Mouse (Mus musculus) forebrain, embryonic 11.5 days (tissue): ENCODE data around the gene Tekt2. TPM values are rescaled to one million over a fixed set of nuclear protein-coding genes. Genes with fewer than 3 reads are reported as not detected.
A peak's percentile ranks its signal among the peaks of the same experiment; 100 is the strongest.

Source experiments
- ATAC-seq: fragments of 200-750 bp; cut with Nextera tagmentation; replicated peaks from 2 replicates; pipeline ENCODE4 v1.8.0; 2017; ENCODE audit warnings: moderate TSS enrichment; ENCODE audit not compliant: low FRiP score
- DNase-seq: peaks from one replicate; pipeline ENCODE4 v3.0.0-alpha.2; 2017; ENCODE audit warnings: low spot score
- H3K27ac ChIP-seq: fragments of 300-500 bp; sonication (generic); 2 replicates; pipeline ENCODE4 v1.5.1; 2014; ENCODE audit warnings: low read depth, low read length
- H3K27me3 ChIP-seq: fragments of 300-500 bp; sonication (generic); 2 replicates; pipeline ENCODE4 v1.6.1; 2014; ENCODE audit warnings: mild to moderate bottlenecking, low read length, mixed read lengths; ENCODE audit not compliant: control insufficient read depth, insufficient read depth
- H3K36me3 ChIP-seq: fragments of 300-500 bp; sonication (generic); 2 replicates; pipeline ENCODE4 v1.6.1; 2014; ENCODE audit warnings: mild to moderate bottlenecking, low read length, moderate library complexity, mixed read lengths; ENCODE audit not compliant: control insufficient read depth, insufficient read depth
- H3K4me1 ChIP-seq: fragments of 300-500 bp; sonication (generic); replicated peaks from 2 replicates; pipeline ENCODE4 v1.6.1; 2014; ENCODE audit warnings: low read length, mixed read lengths; ENCODE audit not compliant: control insufficient read depth, insufficient read depth
- H3K4me2 ChIP-seq: fragments of 300-500 bp; sonication (generic); 2 replicates; pipeline ENCODE4 v1.6.1; 2014; ENCODE audit warnings: low read depth, mild to moderate bottlenecking, low read length, moderate library complexity, mixed read lengths; ENCODE audit not compliant: severe bottlenecking
- H3K4me3 ChIP-seq: fragments of 300-500 bp; sonication (generic); 2 replicates; pipeline ENCODE4 v1.5.1; 2014; ENCODE audit warnings: low read depth, low read length
- H3K9ac ChIP-seq: fragments of 300-500 bp; sonication (generic); 2 replicates; pipeline ENCODE4 v1.6.1; 2014; ENCODE audit warnings: low read length
- H3K9me3 ChIP-seq: fragments of 300-500 bp; sonication (generic); 2 replicates; pipeline ENCODE4 v1.6.1; 2016; ENCODE audit warnings: low read length, mixed read lengths; ENCODE audit not compliant: control insufficient read depth
- WGBS: fragments of 180-500 bp; shearing (Covaris S2); extraction: QIAGEN DNeasy Blood & Tissue Kit; methylation state at CpG from one replicate; pipeline ENCODE4 v1.1.7; 2014; 5-methylcytosine and 5-hydroxymethylcytosine counted together
- polyA plus RNA-seq: library from polyadenylated mRNA; unstranded; fragments of >200 nt; fragmentation: Nextera tagmentation; extraction: Ambion mirVana; gene quantifications from 2 replicates; pipeline ENCODE4 v1.2.1, GENCODE M21; 2014

The Tekt2 gene
- polyA plus RNA-seq, 1 experiment from 2014 or later: 4.9 TPM

GRCm38 (mm10) chr4:126313202-126313601 is 12.3 kb downstream of the Tekt2 start:
- no peak overlapping the region for H3K4me2 ChIP-seq
- H3K4me1 ChIP-seq: peaks cover 2% of the 10 kb centered on the region; the same call in 1 of the 2 replicates
- H3K4me3 ChIP-seq: no peak overlapping the region
- no peaks in the 10 kb centered on the region for H3K27me3 ChIP-seq
- DNase-seq: no peak
- H3K9ac ChIP-seq: no peak overlapping the region
- no peaks in the 10 kb centered on the region for H3K9me3 ChIP-seq
- WGBS: 42% methylated on average over 5 of the region's 5 CpGs
- H3K27ac ChIP-seq: no peak overlapping the region
- ATAC-seq: no peak
- H3K36me3 ChIP-seq: peaks cover 6% of the 10 kb centered on the region

DNA sequence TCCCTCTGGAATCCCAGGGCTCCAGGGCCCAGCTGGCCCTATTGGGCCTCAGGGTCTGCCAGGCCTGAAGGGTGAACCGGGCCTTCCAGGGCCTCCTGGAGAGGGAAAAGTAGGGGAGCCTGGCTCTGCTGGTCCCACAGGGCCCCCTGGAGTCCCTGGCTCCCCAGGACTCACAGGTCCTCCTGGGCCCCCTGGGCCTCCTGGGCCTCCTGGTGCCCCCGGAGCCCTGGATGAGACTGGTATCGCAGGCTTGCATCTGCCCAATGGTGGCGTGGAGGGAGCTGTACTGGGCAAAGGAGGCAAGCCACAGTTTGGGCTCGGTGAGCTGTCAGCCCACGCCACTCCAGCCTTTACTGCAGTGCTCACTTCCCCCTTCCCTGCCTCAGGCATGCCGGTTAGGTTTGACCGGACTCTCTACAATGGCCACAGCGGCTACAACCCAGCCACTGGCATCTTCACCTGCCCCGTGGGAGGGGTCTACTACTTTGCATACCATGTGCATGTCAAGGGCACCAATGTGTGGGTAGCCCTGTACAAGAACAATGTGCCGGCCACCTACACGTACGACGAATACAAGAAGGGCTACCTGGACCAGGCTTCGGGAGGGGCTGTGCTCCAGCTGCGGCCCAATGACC is 13.8 kb downstream of the Tekt2 start:
- DNase-seq (no peak), ATAC-seq (no peak)
- H3K36me3 ChIP-seq: peaks cover 3% of the 10 kb centered on the region; the same call in 1 of the 2 replicates
- peaks cover 2% of the 10 kb centered on the region; the same call in 1 of the 2 replicates for H3K4me1 ChIP-seq
- H3K4me2 ChIP-seq: no peak overlapping the region
- no peaks in the 10 kb centered on the region for H3K9me3 ChIP-seq
- no peak overlapping the region for H3K4me3 ChIP-seq
- no peaks in the 10 kb centered on the region for H3K27me3 ChIP-seq
- no peak overlapping the region for H3K27ac ChIP-seq
- 90% methylated on average over 16 of the region's 16 CpGs for whole genome bisulfite sequencing
- H3K9ac ChIP-seq: no peak overlapping the region

DNA sequence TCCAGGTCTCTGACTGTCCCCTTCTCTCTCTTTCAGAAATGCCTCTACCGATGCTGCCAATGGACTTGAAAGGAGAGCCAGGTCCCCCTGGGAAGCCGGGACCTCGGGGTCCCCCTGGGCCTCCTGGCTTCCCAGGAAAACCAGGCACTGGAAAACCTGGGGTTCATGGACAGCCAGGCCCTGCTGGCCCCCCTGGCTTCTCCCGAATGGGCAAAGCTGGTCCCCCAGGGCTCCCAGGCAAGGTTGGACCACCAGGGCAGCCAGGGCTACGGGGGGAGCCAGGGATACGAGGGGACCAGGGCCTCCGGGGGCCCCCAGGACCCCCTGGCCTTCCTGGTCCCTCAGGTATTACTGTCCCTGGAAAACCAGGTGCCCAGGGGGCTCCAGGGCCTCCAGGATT is 15.1 kb downstream of the Tekt2 start:
- H3K9ac ChIP-seq: no peak overlapping the region
- WGBS: 80% methylated on average over 7 of the region's 7 CpGs
- H3K4me1 ChIP-seq: peaks cover 2% of the 10 kb centered on the region; the same call in 1 of the 2 replicates
- H3K36me3 ChIP-seq: no peaks in the 10 kb centered on the region; the same call in 1 of the 2 replicates
- H3K9me3 ChIP-seq: no peaks in the 10 kb centered on the region
- H3K27ac ChIP-seq: no peak overlapping the region
- H3K27me3 ChIP-seq: no peaks in the 10 kb centered on the region
- no peak overlapping the region for H3K4me3 ChIP-seq
- no peak overlapping the region for H3K4me2 ChIP-seq
- DNase-seq: no peak
- no peak for ATAC-seq

GRCm38 (mm10) chr4:126309922-126310309 is 15.6 kb downstream of the Tekt2 start:
- Histone ChIP-seq H3K27me3 (no peaks in the 10 kb centered on the region), H3K36me3 (no peaks in the 10 kb centered on the region; the same call in 1 of the 2 replicates), H3K27ac (no peak overlapping the region), H3K4me2 (peak overlapping the region; percentile 45), H3K4me1 (peaks cover 2% of the 10 kb centered on the region; the same call in 1 of the 2 replicates), H3K9me3 (no peaks in the 10 kb centered on the region), H3K4me3 (peak overlapping the region; percentile 13; the same call in 1 of the 2 replicates), H3K9ac (no peak overlapping the region)
- under 1% methylated on average over 7 of the region's 7 CpGs for WGBS
- DNase-seq (peak; percentile 97), ATAC-seq (peak; percentile 83)

DNA sequence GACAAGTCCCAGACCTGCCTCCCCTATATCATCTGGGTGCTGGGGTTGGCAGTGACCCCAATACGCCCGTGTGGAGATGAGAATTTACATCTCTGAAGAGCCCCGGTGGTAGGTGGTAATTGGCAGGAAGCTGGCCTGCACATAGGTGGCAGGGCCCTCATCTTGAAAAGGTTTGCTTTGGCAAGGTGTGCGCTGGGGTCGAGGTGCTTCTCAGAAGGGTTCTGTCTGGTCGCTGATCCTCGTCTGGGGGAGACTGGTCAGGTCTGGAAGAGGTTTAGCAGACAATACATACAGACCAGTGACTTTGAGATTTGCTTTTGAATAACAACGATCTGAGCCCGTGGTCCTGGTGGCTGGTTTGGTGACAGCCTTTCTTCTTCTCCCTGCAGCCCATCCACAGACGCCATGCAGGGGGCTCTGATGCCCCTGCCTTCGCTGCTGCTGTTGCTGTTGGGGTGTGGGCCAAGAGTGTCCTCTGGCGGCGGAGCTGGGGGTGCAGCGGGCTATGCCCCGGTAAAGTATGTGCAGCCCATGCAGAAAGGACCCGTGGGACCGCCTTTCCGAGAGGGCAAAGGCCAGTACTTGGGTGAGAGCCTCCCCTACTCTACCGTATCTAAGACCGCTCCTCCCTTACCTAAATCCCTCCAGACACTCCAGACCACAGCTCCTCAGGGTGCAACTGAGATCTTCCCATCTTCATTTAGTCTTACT is 16.1 kb downstream of the Tekt2 start:
- DNase-seq (peak; percentile 68), ATAC-seq (peak; percentile 69)
- peak overlapping the region; percentile 45 for H3K4me2 ChIP-seq
- no peak overlapping the region; the same call in 1 of the 2 replicates for H3K9ac ChIP-seq
- 18% methylated on average over 20 of the region's 20 CpGs for WGBS
- no peak overlapping the region for H3K27ac ChIP-seq
- H3K9me3 ChIP-seq: no peaks in the 10 kb centered on the region
- no peaks in the 10 kb centered on the region for H3K36me3 ChIP-seq
- peak overlapping the region; percentile 13; the same call in 1 of the 2 replicates for H3K4me3 ChIP-seq
- no peaks in the 10 kb centered on the region for H3K27me3 ChIP-seq
- peaks cover 2% of the 10 kb centered on the region; the same call in 1 of the 2 replicates for H3K4me1 ChIP-seq

- no peak for DNase-seq
- no peaks in the 10 kb centered on the region for H3K36me3 ChIP-seq
- 13% methylated on average over 2 of the region's 2 CpGs for WGBS
- no peak overlapping the region for H3K9ac ChIP-seq
- H3K27me3 ChIP-seq: peaks cover 11% of the 10 kb centered on the region
- no peak overlapping the region for H3K27ac ChIP-seq
- no peak overlapping the region for H3K4me3 ChIP-seq
- ATAC-seq: no peak
- peaks cover 2% of the 10 kb centered on the region; the same call in 1 of the 2 replicates for H3K4me1 ChIP-seq
- H3K4me2 ChIP-seq: no peak overlapping the region
- no peaks in the 10 kb centered on the region for H3K9me3 ChIP-seq
Observed at GRCm38 (mm10) chr4:126306827-126307226, 18.7 kb downstream of the Tekt2 start.

DNA sequence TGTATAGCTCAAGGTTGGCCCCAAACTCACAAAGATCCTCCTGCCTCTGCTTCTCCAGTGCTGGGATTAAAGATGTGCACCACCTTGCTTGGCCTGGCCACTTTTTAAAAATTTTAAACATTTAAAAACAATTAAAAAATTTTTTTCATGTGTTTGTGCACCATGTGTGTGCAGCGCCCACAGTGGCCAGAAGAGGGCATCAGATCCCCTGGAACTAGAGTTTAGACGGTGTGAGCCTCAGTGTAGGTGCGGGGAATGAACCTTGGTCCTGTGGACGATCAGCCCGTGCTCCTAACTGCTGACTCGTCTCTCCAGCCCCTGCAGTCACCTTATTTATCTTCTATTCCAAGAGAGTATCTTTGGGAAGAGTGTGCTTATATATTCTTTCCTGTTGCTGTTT is 19.4 kb downstream of the Tekt2 start:
- ATAC-seq: no peak
- H3K27me3 ChIP-seq: peaks cover 19% of the 10 kb centered on the region
- WGBS: 86% methylated on average over 6 of the region's 6 CpGs

DNA sequence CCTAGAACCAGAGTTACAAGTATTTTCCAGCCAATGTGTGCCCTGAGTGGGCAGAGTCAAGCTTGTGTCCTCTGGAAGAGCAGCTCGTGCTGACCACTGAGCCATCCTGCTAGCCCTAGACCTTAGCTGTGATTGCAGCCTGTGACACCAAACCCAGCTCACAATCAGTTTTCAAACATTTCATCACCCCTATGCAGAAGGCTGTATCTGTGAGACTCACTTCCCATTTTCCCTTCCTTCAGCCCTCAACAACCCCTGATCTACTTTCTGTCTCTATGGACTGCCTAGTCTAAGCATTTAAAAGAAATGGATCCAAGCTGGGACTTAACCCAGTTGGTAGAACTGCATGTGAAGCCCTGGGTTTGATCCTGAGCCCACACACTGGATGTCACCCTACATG is 20.1 kb downstream of the Tekt2 start:
- no peak overlapping the region for H3K27ac ChIP-seq
- H3K36me3 ChIP-seq: no peaks in the 10 kb centered on the region
- no peak overlapping the region for H3K9ac ChIP-seq
- no peak overlapping the region for H3K4me3 ChIP-seq
- H3K4me2 ChIP-seq: no peak overlapping the region
- ATAC-seq: no peak
- DNase-seq: no peak
- H3K9me3 ChIP-seq: no peaks in the 10 kb centered on the region
- WGBS: 95% methylated on average over 1 of the region's 1 CpGs
- peaks cover 25% of the 10 kb centered on the region for H3K27me3 ChIP-seq
- peaks cover 11% of the 10 kb centered on the region; the same call in 1 of the 2 replicates for H3K4me1 ChIP-seq

More for the DNA sequence above, 19.4 kb downstream of the Tekt2 start:
- H3K36me3 ChIP-seq: no peaks in the 10 kb centered on the region
- H3K4me2 ChIP-seq: no peak overlapping the region
- peaks cover 7% of the 10 kb centered on the region; the same call in 1 of the 2 replicates for H3K4me1 ChIP-seq
- no peak for DNase-seq
- H3K4me3 ChIP-seq: no peak overlapping the region
- H3K9ac ChIP-seq: no peak overlapping the region
- H3K27ac ChIP-seq: no peak overlapping the region
- H3K9me3 ChIP-seq: no peaks in the 10 kb centered on the region
